Mouse (Mus musculus) left cerebral cortex, postnatal 10 days (tissue): ENCODE data around the gene Pdzd2. TPM values are rescaled to one million over a fixed set of nuclear protein-coding genes. Genes with fewer than 3 reads are reported as not detected.

Experiments
- DNase-seq, 2 experiments: peaks; one replicate each; pipeline ENCODE4 v3.0.0; 2021 to 2022; ENCODE audit warnings: low spot score in 2 of 2, mixed read lengths in 1 of 2; ENCODE audit errors: extremely low spot score in 1 of 2
- intact Hi-C: fragments of 180-260 bp; cut with DNase I; formaldehyde crosslinking; loops from one replicate; pipeline ENCODE4 v1.15.1; 2025
- total RNA-seq, 2 experiments: library from RNA; stranded (reverse); gene quantifications; 2 replicates each; pipeline ENCODE4 v1.2.3; 2021

Gene Pdzd2
- total RNA-seq, 2 experiments from 2014 or later = 106 to 114 TPM

DNA sequence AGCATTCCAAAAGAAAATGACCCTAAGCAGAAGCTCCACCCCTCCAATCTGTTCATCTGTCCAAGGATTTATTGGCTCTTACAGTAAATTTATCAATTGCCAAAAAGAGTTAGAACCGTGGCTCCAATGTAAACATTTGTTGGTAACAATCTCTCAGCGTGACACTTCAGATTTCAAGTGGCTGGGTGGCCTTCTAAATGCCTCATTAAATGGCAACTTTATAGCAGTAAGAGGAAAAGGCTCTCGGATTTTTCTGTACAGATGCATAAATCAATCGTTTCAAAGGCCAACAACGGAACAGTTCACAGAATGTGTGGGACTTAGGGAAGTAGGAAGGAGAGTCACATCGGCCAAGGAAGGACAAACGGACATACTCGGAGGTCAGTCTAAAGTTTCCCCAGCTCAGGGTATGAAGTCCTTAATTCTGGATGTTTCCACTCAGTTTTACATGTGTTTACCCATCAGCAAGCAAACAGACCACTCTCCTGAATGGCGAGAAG is 222.4 kb downstream of the Pdzd2 start:
- no peak for DNase-seq
- intact Hi-C loops = no loop called here

DNA sequence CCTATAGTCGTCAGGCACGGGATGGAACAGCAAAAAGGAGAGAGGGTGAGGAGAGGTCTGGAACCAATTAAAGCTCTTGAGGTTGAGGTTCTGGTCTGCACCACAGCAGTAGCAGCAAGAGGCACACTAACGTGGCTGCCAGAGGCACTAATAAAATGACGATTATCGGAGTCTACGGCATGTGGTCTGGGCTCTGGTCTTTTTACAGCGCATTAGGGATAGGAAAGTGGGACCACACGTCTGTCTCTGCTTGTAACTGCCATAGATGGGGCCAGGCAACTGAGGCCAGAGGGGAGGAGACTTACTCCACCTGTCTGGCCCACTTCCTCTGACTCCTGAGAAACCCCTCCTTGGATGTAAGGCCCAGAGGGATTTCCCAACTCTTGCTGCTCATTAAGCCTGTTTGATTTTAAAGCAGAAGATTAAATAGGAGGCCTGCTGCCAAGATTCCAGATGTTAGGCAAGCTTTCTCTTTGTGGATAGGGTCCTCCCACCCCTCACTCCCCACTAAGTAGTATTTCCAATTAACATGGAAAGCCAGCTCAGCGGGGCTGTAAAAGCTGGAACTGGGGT is 224.4 kb downstream of the Pdzd2 start:
- intact Hi-C loops = no loop called here
- DNase-seq = no peak

DNA sequence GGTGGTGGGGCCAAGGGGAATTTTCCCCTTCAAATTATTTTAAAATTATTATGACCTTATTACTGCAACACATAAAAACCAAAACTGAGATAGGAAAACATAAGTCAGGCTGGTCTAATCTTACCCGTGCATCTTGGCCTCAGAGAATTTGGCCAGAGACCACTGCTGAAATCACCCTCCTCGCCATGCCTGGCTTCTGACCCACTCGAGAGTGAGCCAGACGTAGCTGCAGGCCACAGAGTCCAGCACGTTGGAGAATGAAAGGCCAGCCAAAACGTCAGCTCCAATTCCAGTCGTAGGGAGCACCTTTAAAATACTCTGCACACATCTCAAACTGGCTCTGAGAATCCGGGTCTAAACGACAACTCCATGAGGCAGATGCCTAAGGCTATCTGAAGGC is 226.2 kb downstream of the Pdzd2 start:
- DNase-seq = no peak
- intact Hi-C loops = no loop called here

DNA sequence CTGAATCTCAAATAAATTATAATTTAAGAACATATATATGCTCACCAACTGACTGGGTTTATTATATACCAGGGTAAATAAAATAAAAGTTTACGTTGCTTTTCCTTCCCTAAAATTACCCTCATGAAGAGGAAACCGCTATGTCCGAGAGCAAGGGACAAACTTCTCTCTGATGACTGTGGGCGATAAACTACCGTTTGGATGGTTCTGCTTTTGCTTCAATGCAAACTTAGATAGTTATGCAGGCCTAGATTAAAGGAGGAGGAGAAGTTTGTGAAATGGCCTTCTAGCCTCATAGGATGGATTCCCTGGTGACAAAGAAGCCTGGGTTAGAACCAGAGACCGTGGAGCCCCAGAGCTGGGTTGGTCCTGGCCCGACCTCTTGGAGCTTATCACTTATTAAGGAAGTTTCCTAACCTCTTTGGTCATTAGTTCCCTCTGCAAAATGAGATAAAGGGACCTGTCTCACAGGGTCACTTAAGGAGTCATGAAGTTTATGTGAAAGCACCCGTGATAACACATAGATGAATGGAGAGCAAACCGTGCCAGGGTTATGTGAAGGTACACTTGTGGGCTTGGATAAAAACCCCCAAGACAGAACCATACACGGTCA is 230.9 kb downstream of the Pdzd2 start:
- no peak for DNase-seq
- intact Hi-C loops = no loop called here

DNA sequence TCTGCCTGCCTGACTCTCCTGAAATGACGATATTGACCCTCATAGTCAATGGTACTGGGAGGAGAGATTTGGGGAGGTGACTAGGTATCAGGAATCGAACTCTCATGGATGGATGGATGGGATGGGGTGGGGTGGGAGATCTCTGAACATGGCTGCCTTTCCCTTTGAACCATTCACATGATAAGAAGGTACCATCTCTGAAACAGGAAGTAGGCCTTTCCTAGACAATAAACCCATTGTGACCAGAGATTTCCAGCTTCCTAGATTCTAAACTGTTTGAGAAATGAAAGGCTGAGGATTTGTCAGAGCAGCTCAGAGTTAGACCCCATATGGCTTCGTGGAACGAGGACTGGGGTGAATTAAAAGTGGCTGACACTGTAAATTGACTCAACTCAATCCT is 232.2 kb downstream of the Pdzd2 start:
- intact Hi-C loops = no loop called here
- DNase-seq = no peak

DNA sequence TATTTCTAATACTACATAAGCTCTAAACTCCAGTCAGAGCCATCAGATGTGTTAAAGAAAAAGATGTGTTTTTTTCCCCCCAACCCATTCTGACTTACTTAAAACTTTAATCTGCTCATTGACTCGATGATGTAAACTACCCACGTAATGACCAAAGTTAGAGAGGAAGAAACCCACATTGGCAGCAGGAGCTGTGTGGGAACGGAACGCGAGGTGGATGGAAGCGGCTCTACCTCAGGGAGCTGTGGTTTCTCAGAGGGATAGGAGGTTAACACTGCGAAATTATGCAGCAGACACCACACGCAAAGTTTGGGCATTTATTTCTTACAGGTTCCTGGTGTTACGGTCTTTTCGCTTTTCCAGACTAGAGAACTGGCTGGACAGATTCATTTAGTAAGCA is 233.2 kb downstream of the Pdzd2 start:
- no peak for DNase-seq
- intact Hi-C loops = no loop called here

DNA sequence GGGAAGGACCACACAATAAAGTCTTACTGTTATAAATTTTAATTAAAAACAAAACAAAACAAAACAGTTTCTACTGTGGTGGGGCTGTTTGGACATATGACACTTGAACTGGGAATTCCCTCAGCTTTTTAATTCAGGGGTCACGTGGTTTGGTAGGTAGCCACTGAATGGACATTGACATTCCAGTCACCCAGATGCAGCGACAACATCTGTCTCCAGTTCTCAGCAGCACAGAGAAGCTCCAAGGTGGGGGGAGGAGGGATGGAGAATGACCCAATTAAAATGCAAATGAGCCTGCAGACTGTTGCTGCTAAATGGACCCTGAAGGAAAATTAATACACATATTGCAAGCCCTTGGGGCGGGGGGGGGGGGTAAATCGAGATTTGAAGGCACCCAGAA is 233.6 kb downstream of the Pdzd2 start:
- DNase-seq = no peak

DNA sequence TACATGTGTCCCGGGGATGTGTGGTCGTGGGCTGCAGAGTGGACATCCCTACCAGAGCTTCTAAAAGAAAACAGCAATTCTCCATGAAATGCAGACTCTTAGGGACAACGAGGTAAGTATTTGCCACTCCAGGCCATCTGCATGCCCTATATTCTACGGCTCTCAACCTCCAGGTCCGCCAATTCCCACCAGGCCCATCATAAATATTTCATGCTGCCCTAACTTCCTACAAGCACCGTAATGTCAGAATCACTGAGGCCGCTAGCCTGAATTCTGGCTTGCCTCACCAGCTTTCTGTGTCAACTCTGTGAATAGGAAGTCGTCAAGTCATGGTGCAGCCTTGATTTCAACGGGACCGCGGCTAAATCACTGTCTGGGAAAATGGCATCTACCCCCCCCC is 234.2 kb downstream of the Pdzd2 start:
- DNase-seq = no peak
- intact Hi-C loops = no loop called here

More for the DNA sequence above, 233.6 kb downstream of the Pdzd2 start:
- intact Hi-C loops = no loop called here

DNA sequence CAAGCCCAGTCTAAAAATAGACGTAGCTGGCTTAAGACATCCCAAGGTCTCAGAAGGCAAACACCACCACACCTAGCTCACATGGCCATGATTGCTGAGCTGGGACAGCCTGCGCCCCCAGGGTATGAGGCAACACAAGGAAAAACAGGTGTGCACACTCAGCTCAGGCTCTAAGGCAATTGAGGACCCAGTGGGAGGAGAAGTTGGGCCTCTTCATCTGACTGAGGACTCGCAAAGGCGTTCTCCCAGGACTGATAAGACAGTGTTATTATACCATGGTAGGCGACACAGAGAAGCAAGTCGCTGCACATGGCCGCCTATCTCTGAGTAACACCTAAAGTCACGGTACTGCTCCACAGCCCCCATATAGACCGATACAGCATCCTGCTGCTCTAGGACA is 235.8 kb downstream of the Pdzd2 start:
- intact Hi-C loops = no loop called here
- no peak for DNase-seq

DNA sequence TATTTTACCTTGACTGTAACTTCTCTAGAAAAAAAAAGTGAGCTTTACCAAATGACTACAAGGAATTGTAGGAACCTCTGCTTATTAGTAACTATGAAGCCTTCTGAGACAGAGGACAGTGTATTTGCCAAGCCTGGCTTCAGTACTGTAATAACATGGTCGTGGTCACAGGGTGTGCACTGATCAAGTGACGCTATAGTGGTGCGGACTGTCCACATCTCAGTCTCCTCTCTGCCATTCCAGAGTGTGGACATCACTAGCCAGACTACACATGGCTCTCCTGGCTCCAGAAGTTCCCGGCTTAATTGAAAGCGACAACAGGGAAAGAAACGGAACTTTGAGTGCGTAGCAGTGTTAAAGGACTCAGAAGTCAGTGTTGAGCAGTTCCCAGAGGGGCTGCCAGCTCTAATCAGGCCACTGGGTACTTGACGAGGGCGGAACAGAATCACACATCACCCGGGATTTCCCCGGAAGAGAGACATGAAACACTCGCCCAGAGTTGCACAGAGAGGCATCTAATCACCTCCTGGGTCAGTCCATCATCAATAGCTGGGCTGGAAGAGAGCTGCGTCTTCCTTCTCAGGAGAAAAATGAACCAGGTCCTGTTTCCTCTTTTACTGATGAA is 237.7 kb downstream of the Pdzd2 start:
- intact Hi-C loops = no loop called here
- DNase-seq = no peak

DNA sequence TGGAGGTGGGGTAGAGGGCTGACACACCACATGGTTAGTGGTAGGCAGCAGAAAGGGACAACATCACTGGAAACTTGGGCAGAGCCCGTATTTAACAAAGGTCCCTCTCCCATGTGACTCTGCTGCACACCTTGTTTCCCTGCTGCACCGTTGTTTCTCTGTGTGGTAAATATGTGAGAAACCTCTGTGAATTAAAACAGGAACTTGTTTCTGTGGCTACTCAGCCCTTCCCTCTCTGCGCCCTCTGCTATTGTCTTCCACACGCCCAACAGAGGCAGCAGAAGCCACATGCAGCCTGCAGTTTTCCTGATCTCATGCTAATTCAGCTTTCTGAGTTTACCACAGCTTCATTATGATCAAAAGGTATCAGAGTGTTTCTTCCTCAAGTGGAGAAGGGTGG is 239.1 kb downstream of the Pdzd2 start:
- intact Hi-C loops = no loop called here
- DNase-seq = no peak

DNA sequence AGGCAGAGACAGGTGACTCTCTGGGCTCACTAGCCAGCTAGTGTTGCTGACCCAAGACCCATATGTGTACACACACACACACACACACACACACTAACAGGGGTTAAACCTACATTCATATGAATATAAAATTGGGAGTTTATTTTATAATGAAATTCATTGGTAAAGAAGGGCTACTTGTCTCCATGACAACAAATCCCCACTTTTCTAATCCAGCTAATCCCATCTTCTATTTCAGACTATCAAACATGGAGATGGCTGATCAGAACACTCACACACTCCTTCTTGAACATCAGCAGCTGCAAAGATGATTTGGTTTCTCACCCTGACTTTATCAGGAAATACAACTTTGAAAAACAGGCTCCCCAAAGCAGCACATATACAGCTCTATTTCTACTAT is 245.6 kb downstream of the Pdzd2 start:
- DNase-seq = no peak
- intact Hi-C loops = no loop called here

DNA sequence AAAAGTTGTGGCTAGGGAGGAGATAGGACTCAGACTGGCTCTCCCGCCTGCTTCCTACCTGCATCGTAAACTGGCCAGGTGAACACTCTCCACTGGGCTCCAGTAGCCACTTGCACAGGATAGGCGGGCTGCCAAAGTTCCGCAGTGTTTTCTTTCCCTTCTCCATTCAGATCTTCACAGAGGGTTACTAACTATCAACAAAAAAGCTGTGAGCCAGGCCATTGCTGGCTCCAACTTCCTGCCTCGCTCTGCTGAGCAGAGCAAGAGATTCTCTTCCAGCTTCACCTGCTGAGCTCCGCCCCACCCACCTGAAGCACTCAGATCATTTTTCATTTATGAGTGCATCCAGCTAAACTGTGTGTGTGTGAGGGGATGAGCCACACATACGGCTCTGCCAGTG is 246.5 kb downstream of the Pdzd2 start:
- peak in 1 of 2 experiments; percentile 45 for DNase-seq
- intact Hi-C loops = no loop called here

DNA sequence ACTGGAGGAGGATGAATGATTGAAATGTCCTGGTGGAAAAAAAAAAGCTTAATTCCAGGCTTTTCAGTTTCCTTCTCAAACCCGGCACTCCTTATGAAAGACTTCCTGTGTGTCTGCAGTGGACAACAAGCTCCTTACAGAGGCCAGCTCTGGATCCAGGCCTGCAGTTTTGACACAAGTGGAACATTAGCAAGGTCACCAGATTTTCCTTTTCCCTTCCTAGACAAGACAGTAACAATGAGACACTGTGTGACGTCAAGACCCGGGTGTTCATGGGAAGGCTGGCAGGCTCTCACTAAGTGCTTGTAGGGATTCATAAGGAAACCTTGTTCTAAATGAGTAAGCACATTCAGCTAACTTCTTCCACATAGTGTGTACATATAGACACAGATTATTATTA is 248.8 kb downstream of the Pdzd2 start:
- intact Hi-C loops = no loop called here
- peak; percentile 60 to 63 for DNase-seq

DNA sequence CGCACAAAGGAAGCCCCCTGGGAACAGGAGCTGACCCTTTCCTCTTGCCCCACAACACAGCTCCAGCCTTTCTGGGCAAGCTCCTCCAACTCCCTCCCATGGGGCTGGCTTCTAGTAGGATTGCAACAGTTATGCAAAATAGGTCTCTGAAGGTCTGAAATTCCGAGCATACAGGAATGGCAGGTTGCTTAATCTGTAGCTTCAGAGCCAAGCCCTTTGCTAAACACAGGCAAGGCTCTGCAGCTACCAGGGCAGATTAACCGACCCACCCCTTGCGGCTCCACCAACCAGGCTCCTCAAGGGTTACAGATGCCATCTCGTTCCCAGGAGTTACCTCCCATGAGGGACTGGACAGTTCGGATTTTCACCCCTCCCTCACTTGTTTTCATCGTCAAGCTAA is 249.2 kb downstream of the Pdzd2 start:
- intact Hi-C loops = no loop called here
- no peak for DNase-seq

DNA sequence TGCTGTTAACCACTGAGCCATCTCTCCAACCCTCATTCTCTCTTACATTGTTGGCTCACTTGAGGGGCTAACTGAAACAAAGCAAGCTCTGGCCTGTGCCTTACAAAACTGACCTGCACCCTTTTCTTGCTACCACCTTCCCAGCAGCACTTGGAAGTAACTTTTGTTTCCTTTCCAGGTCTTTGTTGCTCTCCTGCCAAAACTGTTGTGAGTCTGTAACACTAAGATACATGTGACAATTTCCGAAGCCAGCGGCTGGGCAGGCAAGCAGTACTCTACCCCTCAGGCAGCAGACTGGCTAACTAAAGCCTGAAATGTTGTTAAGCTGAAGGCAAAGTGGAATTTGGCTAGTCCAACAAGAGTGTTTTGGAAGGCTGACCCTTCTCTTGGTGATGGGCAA is 251.4 kb downstream of the Pdzd2 start:
- intact Hi-C loops = no loop called here

DNA sequence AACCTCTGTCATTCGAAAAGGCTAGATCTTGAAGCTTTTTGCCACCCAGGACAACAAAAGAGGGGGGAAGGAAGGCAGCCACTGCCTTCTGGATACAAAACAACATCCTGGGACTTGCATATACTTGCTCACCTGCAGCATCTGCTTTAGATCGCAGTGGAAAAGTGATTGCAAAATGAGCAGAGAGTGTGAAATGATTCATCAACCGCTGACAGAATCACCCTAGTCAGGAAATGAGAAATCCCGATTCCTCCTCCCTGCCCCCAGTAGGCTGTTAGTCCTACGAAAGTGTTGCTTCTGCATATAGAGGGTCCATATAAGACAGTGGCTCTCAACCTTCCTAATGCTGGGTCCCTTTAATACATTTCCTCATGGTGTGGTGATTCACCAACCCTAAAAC is 258.5 kb downstream of the Pdzd2 start:
- no peak for DNase-seq
- intact Hi-C loops = no loop called here

More for the DNA sequence above, 251.4 kb downstream of the Pdzd2 start:
- no peak for DNase-seq

DNA sequence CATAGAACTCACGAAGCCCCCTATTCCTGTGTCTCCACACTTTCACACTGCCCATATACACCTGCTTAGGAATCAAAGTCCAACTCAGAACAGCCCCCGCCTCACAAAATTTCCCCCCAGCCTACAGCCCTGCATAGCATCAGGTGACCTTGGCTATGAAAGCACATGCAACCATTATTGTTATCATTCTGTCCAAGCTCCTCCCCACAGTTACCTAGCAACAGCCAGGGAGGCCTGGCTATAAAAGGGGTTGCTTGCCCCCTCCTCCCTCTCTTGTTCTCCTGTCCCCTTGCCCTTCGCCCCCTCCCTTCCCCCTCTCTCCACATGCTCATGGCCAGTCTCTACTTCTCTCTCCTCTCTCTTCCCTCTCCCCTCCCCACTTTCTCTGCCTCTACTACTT is 259.4 kb downstream of the Pdzd2 start:
- no peak for DNase-seq
- intact Hi-C loops = no loop called here

DNA sequence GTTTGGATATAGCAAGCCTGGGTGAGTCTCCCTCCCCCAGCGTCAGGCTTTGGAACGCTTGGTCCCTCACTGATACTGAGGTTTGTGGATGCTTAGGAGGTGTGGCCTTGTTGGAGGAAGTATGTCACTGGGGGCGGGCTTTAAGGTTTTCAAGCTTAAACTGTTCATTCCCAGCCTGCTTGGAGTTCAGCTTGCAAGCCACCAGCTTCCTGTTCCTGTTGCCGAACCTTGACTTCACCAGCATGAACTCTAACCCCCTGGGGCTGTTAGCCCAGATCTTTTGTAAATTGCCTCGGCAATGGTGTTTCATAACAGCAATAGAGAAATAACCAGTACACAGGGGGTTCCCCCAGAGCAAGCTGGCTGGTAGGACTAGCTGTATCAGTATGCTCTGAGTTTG is 260.4 kb downstream of the Pdzd2 start:
- intact Hi-C loops = no loop called here
- peak in 1 of 2 experiments; percentile 61 for DNase-seq

DNA sequence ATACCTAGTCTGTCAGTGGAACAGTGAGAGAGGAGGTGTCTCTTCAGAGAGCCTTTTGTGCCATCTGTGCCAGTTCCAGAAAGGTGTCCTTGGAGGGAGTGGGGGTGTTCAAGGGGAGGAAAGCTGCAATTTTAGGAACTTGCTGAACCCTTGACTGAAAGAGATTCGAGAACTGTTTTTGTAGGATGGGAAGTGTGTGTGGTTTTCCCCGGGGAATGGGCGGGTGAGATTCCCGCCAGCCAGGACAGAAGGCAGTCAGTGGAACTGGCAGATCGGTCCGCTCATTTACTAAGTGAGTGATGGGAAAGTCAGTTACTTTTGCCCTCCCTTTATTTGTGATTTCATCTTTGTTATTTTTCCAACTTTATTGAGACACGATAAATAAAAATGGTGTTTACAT is 266.1 kb downstream of the Pdzd2 start:
- no peak for DNase-seq
- intact Hi-C loops = no loop called here

DNA sequence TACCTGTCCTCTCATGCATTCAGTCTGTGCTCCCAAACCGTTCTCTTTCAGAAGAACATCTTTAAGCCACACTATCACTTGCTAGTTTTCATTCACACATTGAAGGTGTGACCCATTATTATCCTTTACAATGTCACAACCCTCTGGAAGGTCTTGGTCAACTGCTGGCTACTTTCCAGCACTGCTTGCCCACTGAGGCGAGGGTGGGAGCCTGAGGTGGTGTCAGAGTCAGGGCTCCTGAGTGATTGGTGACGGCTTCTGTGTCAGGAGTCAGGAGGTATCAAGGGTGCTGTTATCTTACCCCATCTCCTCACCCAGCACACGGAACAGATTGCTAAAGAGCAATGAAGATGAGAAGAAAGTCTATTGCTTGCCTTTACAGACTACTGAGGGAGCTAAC is 267.1 kb downstream of the Pdzd2 start:
- intact Hi-C loops = no loop called here
- no peak for DNase-seq
